Mouse (Mus musculus): ENCODE results near the gene Npvf.
"Not testable (repeated sequence)": the region's sequence is repeated elsewhere in the genome, so short reads cannot be mapped to it uniquely, and the experiment has no call there.

GRCm38 (mm10) chr6:50618273-50618672 is 36.0 kb downstream of the Npvf start:
- TF ChIP-seq CTCF (IDR thresholded peaks at IDR 0.05; ENCODE audit: low read depth): peak; percentile 40
- not testable (repeated sequence) for TF ChIP-seq EP300 (IDR thresholded peaks at IDR 0.05; ENCODE audit: low read depth)
